Mouse (Mus musculus) CH12.LX (cell line): ENCODE measurements at regions not wholly inside any gene's neighbourhood (a gene's known extent, or its start where the extent isn't known, plus 50 kb on each side); places are given as distances from the start of the nearest gene placed in this dataset.

Source experiments
- DNase-seq: peaks from one replicate; pipeline ENCODE4 v3.0.0-alpha.2; 2013; ENCODE audit errors: extremely low read depth
- H3K27ac ChIP-seq: 2 replicates; pipeline ENCODE4 v1.5.1; 2012; ENCODE audit warnings: low read depth, mild to moderate bottlenecking, control low read depth, moderate library complexity; ENCODE audit not compliant: insufficient read depth
- H3K27me3 ChIP-seq: replicated peaks from 2 replicates; pipeline ENCODE3; 2012; ENCODE audit warnings: inconsistent platforms
- H3K36me3 ChIP-seq, 2 experiments: replicated peaks in 1 of 2; 2 replicates each; pipeline versions ENCODE3 to v1.6.1; 2012; ENCODE audit warnings: inconsistent platforms in 1 of 2, low read length in 1 of 2, mild to moderate bottlenecking in 1 of 2, mixed read lengths in 1 of 2, moderate library complexity in 1 of 2; ENCODE audit not compliant: control insufficient read depth in 1 of 2, insufficient read depth in 1 of 2
- H3K4me1 ChIP-seq, 2 experiments: 2 replicates each; pipeline ENCODE4 v1.6.1; 2012; ENCODE audit warnings: inconsistent platforms in 1 of 2, moderate library complexity in 1 of 2; ENCODE audit not compliant: insufficient read depth in 2 of 2, control insufficient read depth in 1 of 2
- H3K4me2 ChIP-seq: 2 replicates; pipeline ENCODE4 v1.6.1; 2012; ENCODE audit warnings: low read depth, mild to moderate bottlenecking, control low read depth; ENCODE audit not compliant: poor library complexity, insufficient read depth, severe bottlenecking
- H3K4me3 ChIP-seq, 3 experiments: fragments of 150-350 bp in 1 of 3; sonication (generic) in 1 of 3; replicated peaks in 1 of 3; 2 replicates each; pipeline versions ENCODE3 to v1.5.1; 2011 to 2012; ENCODE audit warnings: low read depth in 2 of 3, low read length in 2 of 3, mild to moderate bottlenecking in 2 of 3, moderate library complexity in 2 of 3, control low read depth in 1 of 3, improper control_type of control experiment in 1 of 3, inconsistent platforms in 1 of 3, mixed read lengths in 1 of 3; ENCODE audit not compliant: poor library complexity in 1 of 3
- H3K79me2 ChIP-seq: replicated peaks from 2 replicates; pipeline ENCODE4 v1.6.1; 2012; ENCODE audit warnings: mild to moderate bottlenecking, moderate library complexity; ENCODE audit not compliant: control insufficient read depth, poor library complexity, insufficient read depth, severe bottlenecking; ENCODE audit errors: extremely low read depth
- H3K9ac ChIP-seq: 2 replicates; pipeline ENCODE4 v1.6.1; 2012; ENCODE audit warnings: low read depth, mild to moderate bottlenecking, control low read depth, moderate library complexity; ENCODE audit not compliant: insufficient read depth
- H3K9me3 ChIP-seq: replicated peaks from 2 replicates; pipeline ENCODE3; 2012; ENCODE audit warnings: low read length, inconsistent platforms, mixed read lengths
- BHLHE40 ChIP-seq: IDR thresholded peaks from 2 replicates; pipeline ENCODE4 v1.6.1; 2011; ENCODE audit warnings: mild to moderate bottlenecking, low read depth, low read length, improper control_type of control experiment
- CHD2 ChIP-seq: IDR thresholded peaks from 2 replicates; pipeline ENCODE4 v1.6.1; 2011; ENCODE audit warnings: low read length, improper control_type of control experiment
- CTCF ChIP-seq, 2 experiments: IDR thresholded peaks in 1 of 2; conservative IDR thresholded peaks in 1 of 2; 2 replicates each; pipeline ENCODE4 v1.5.1; 2011 to 2012; ENCODE audit warnings: low read depth in 2 of 2, low read length in 2 of 2, improper control_type of control experiment in 1 of 2, inconsistent platforms in 1 of 2, mild to moderate bottlenecking in 1 of 2, moderate library complexity in 1 of 2
- E2F4 ChIP-seq: IDR thresholded peaks from 2 replicates; pipeline ENCODE4 v1.6.1; 2011; ENCODE audit warnings: low read depth, low read length, improper control_type of control experiment; ENCODE audit not compliant: insufficient replicate concordance
- ELF1 ChIP-seq: IDR thresholded peaks from 2 replicates; pipeline ENCODE4 v1.6.1; 2014; ENCODE audit warnings: low read depth, mild to moderate bottlenecking, inconsistent platforms, low read length, improper control_type of control experiment
- EP300 ChIP-seq: IDR thresholded peaks from 2 replicates; pipeline ENCODE4 v1.6.1; 2011; ENCODE audit warnings: low read length, improper control_type of control experiment
- ETS1 ChIP-seq: conservative IDR thresholded peaks from 2 replicates; pipeline ENCODE4 v1.6.1; 2012; ENCODE audit warnings: low read depth, mild to moderate bottlenecking, inconsistent platforms, low read length, improper control_type of control experiment, moderate library complexity
- HCFC1 ChIP-seq: IDR thresholded peaks from 2 replicates; pipeline ENCODE4 v1.6.1; 2012; ENCODE audit warnings: low read depth, mild to moderate bottlenecking, inconsistent platforms, low read length, improper control_type of control experiment
- IRF4 ChIP-seq: IDR thresholded peaks from 2 replicates; pipeline ENCODE4 v1.6.1; 2014; ENCODE audit warnings: low read depth, mild to moderate bottlenecking, inconsistent platforms, low read length, improper control_type of control experiment
- JUN ChIP-seq: IDR thresholded peaks from 2 replicates; pipeline ENCODE4 v1.6.1; 2011; ENCODE audit warnings: low read depth, mild to moderate bottlenecking, low read length, improper control_type of control experiment, moderate library complexity; ENCODE audit not compliant: insufficient read depth
- MAX ChIP-seq: IDR thresholded peaks from 2 replicates; pipeline ENCODE4 v1.6.1; 2011; ENCODE audit warnings: low read length, improper control_type of control experiment
- MAZ ChIP-seq: IDR thresholded peaks from 2 replicates; pipeline ENCODE4 v1.6.1; 2012; ENCODE audit warnings: low read depth, mild to moderate bottlenecking, inconsistent platforms, low read length, improper control_type of control experiment, moderate library complexity
- MEF2A ChIP-seq: IDR thresholded peaks from 2 replicates; pipeline ENCODE4 v1.6.1; 2014; ENCODE audit warnings: low read depth, mild to moderate bottlenecking, inconsistent platforms, low read length, improper control_type of control experiment, borderline replicate concordance
- MYC ChIP-seq: IDR thresholded peaks from 2 replicates; pipeline ENCODE4 v1.6.1; 2011; ENCODE audit warnings: low read depth, mild to moderate bottlenecking, improper control_type of control experiment, low read length
- PAX5 ChIP-seq: IDR thresholded peaks from 2 replicates; pipeline ENCODE4 v1.6.1; 2012; ENCODE audit warnings: low read length, inconsistent platforms, mixed read lengths
- POLR2A ChIP-seq: IDR thresholded peaks from 2 replicates; pipeline ENCODE4 v1.6.1; 2011; ENCODE audit warnings: low read depth, mild to moderate bottlenecking, improper control_type of control experiment, low read length
- RAD21 ChIP-seq: IDR thresholded peaks from 2 replicates; pipeline ENCODE4 v1.6.1; 2011; ENCODE audit warnings: low read depth, mild to moderate bottlenecking, low read length, improper control_type of control experiment, moderate library complexity
- RCOR1 ChIP-seq: conservative IDR thresholded peaks from 2 replicates; pipeline ENCODE4 v1.6.1; 2012; ENCODE audit warnings: low read depth, mild to moderate bottlenecking, inconsistent platforms, low read length, improper control_type of control experiment
- SIN3A ChIP-seq: IDR thresholded peaks from 2 replicates; pipeline ENCODE4 v1.6.1; 2012; ENCODE audit warnings: low read length, improper control_type of control experiment, inconsistent platforms
- SMC3 ChIP-seq: IDR thresholded peaks from 2 replicates; pipeline ENCODE4 v1.6.1; 2011; ENCODE audit warnings: low read depth, low read length, improper control_type of control experiment
- UBTF ChIP-seq: IDR thresholded peaks from 2 replicates; pipeline ENCODE4 v1.6.1; 2012; ENCODE audit warnings: low read depth, mild to moderate bottlenecking, inconsistent platforms, low read length, improper control_type of control experiment, moderate library complexity
- USF1 ChIP-seq: IDR thresholded peaks from 2 replicates; pipeline ENCODE4 v1.6.1; 2014; ENCODE audit warnings: low read depth, mild to moderate bottlenecking, inconsistent platforms, low read length, improper control_type of control experiment
- USF2 ChIP-seq: conservative IDR thresholded peaks from 2 replicates; pipeline ENCODE4 v1.6.1; 2011; ENCODE audit warnings: low read depth, low read length, improper control_type of control experiment
- ZC3H11A ChIP-seq: IDR thresholded peaks from 2 replicates; pipeline ENCODE4 v1.6.1; 2012; ENCODE audit warnings: low read depth, mild to moderate bottlenecking, inconsistent platforms, low read length, improper control_type of control experiment
- ZKSCAN1 ChIP-seq: IDR thresholded peaks from 2 replicates; pipeline ENCODE4 v1.6.1; 2012; ENCODE audit warnings: low read depth, inconsistent platforms, low read length, improper control_type of control experiment, borderline replicate concordance
- dilution Hi-C: fragments of 300-500 bp; cut with MboI; formaldehyde crosslinking; loops from 2 replicates; pipeline ENCODE4 v1.14.3; 2020; ENCODE audit warnings: low sequenced_read_pairs; ENCODE audit not compliant: extremely low pct_unique_long_range_greater_than_20kb, extremely low pct_ligation_motif_present
- in situ Hi-C: fragments of 300-500 bp; cut with MboI; formaldehyde crosslinking; loops from 3 replicates; pipeline ENCODE4 v1.14.3; 2019; ENCODE audit warnings: low sequenced_read_pairs, low pct_ligation_motif_present, low pct_unique_long_range_greater_than_20kb, mixed read lengths

- Histone ChIP-seq H3K9me3 (peaks cover 74% of the 10 kb centered on the region), H3K4me2 (no peak overlapping the region), H3K36me3 (no peaks in the 10 kb centered on the region), H3K27me3 (no peaks in the 10 kb centered on the region), H3K9ac (no peak overlapping the region), H3K4me1 (no peaks in the 10 kb centered on the region), H3K27ac (no peak overlapping the region), H3K79me2 (no peaks in the 10 kb centered on the region), H3K4me3 (no peak overlapping the region)
- DNase-seq: no peak
- dilution Hi-C loops (no loop called here), in situ Hi-C loops (no loop called here)
- TF ChIP-seq RAD21: no peak
- no peak for TF ChIP-seq MAX
- TF ChIP-seq MYC: no peak
- no peak for TF ChIP-seq JUN
- no peak for TF ChIP-seq PAX5
- no peak for TF ChIP-seq MEF2A
- TF ChIP-seq ETS1: no peak
- no peak for TF ChIP-seq MAZ
- no peak for TF ChIP-seq CHD2
- TF ChIP-seq EP300: no peak
- TF ChIP-seq RCOR1: no peak
- TF ChIP-seq USF1: no peak
- no peak for TF ChIP-seq UBTF
Observed at GRCm38 (mm10) chr13:60541165-60541564, 60.6 kb upstream of the Dapk1 start.

DNA sequence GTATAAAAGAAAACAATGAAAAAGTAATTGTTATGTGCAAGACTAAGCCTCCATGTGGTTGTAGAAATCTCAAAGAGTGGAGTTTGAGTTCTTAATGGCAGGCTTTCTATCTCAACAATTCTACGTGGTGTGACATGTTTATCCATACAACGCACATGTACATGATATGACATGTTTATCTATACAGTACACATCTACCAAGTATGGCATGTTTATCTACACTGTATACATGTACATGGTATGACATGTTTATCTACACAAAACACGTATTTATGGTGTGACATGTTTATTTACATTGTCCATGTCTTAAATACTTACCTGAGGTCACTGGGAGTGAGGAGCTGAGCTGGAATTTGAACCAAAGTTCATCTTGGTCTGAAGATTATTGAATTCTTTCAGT, 57.4 kb upstream of the Dapk1 start:
- in situ Hi-C loops: no loop called here
- Histone ChIP-seq H3K27me3 (no peaks in the 10 kb centered on the region), H3K9ac (no peak overlapping the region), H3K4me2 (no peak overlapping the region), H3K9me3 (peaks cover 72% of the 10 kb centered on the region), H3K4me1 (no peaks in the 10 kb centered on the region), H3K27ac (no peak overlapping the region), H3K79me2 (no peaks in the 10 kb centered on the region)
- DNase-seq: no peak
- TF ChIP-seq ELF1: no peak
- no peak for TF ChIP-seq MAX
- no peak for TF ChIP-seq ZKSCAN1
- TF ChIP-seq UBTF: no peak
- no peak for TF ChIP-seq MEF2A
- TF ChIP-seq IRF4: no peak
- no peak for TF ChIP-seq CTCF (conservative IDR thresholded peaks at IDR 0.05 in 1 of 2, IDR thresholded peaks at IDR 0.05 in 1 of 2; ENCODE audit: low read depth in 2 of 2, low read length in 2 of 2)
- TF ChIP-seq HCFC1: no peak
- TF ChIP-seq SMC3: no peak
- TF ChIP-seq ZC3H11A: no peak
- TF ChIP-seq RAD21: no peak
- TF ChIP-seq MYC: no peak
- TF ChIP-seq USF2: no peak
- TF ChIP-seq POLR2A: no peak
- TF ChIP-seq PAX5: no peak
- no peak for TF ChIP-seq RCOR1
- no peak for TF ChIP-seq E2F4
- TF ChIP-seq ETS1: no peak
- no peak for TF ChIP-seq BHLHE40
- TF ChIP-seq SIN3A: no peak
- TF ChIP-seq, all 38 proteins: peak for 0
- Histone ChIP-seq H3K36me3 (no peaks in the 10 kb centered on the region), H3K4me3 (no peak overlapping the region)
- dilution Hi-C loops: no loop called here
